Mouse (Mus musculus) liver, embryonic 14.5 days (tissue): ENCODE data around the gene Hbs1l.

Experiments used
- CTCF ChIP-seq: IDR thresholded peaks from 2 replicates; pipeline ENCODE4 v1.5.1; 2016; ENCODE audit warnings: antibody characterized with exemption, low read depth, control low read depth
- EP300 ChIP-seq: IDR thresholded peaks from 2 replicates; pipeline ENCODE4 v1.6.1; 2016; ENCODE audit warnings: antibody characterized with exemption, low read depth

DNA sequence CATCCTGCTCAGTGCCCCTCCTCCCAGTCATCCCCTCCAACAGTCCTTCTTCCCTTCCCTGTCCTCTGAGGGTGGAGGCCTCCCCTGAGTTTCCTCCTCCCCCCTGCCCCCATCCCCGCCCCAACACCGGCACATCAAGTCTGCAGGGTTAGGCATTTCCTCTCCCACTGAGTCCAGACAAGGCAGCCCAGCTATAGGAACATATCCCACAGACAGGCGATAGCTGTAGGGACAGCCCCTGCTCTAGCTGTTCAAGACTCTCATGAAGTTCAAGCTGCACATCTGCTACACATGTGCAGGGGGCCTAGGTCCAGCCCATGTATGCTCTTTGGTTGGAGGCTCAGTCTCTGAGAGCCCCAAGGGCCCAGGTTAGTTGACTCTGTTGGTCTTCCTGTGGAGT lies 70.7 kb downstream of the Hbs1l start:
- no peak for TF ChIP-seq CTCF
- no peak for TF ChIP-seq EP300
